Mouse (Mus musculus) right cerebral cortex, postnatal 4 days (tissue): ENCODE measurements around the gene Upk1b.
"Not testable (repeated sequence)": the region's sequence is repeated elsewhere in the genome, so short reads cannot be mapped to it uniquely, and the experiment has no call there.

ENCODE experiments used
- DNase-seq: peaks from one replicate; pipeline ENCODE4 v3.0.0-alpha.2; 2022

Gene Upk1b

DNA sequence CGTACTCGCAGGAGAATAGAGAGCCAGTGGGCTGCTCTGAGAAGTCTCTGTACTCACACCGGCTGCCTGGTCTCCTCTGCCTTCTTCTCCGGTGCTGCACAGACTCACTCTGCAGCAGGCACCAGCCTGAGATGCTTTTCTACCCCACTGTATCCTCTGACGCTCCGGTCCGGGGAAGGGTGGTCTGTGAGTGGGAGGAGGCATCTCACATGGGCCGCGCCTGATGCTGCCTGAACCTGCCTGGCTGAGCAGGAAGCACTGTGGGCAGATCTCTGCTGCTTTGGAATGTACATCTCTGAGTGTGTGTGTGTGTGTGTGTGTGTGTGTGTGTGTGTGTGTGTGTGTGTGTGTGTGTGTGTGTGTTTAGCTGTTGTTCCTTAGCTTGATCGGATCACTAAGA is at the start of gene Upk1b:
Gene Upk1b, minus strand, starts transcription at position 238 of the 400 bp plus-strand sequence.
- DNase-seq, result no peak

DNA sequence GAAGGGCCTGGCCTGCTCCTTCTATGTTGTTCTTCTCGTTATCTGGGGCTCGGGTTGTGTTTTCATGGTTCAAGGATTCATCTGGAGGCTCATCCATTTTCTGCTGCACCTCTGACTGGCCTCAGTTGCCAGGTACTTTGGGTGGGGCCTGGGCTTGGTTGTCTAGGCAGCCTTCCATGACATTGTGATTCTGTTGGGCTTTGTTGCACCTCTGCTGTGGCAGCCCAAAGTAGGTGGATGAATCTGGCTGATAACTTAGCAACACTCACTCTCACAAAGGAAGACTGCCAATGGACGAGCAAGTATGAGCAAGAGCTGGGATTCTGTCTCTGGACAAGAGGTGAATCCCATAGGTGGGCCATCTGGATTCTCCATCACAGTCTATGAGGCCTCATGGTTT is 28.5 kb upstream of the Upk1b start, which contains the start of gene 4930435E12Rik:
Gene 4930435E12Rik, minus strand, starts transcription at position 101 of the 400 bp plus-strand sequence.
- DNase-seq, result no peak

DNA sequence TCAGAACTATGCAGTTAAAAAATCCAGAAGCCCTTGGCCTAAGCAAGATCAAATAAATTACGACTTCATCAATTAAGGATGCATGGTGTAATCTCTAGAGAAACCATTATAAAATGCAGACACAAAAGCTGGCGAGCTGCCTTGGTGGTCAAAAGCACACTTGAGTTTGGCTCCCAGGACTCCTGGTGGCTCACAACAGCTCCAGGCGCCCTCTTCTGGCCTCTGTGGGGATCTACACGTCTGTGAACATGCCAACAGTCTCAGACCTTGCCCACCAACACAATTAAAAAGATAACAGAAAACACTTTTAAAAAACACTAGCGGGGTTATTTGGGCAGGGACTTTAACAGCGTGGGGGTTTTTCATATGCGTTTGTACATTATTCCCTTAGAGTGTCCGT is 12.4 kb upstream of the Upk1b start:
- DNase-seq, result peak; percentile 78

DNA sequence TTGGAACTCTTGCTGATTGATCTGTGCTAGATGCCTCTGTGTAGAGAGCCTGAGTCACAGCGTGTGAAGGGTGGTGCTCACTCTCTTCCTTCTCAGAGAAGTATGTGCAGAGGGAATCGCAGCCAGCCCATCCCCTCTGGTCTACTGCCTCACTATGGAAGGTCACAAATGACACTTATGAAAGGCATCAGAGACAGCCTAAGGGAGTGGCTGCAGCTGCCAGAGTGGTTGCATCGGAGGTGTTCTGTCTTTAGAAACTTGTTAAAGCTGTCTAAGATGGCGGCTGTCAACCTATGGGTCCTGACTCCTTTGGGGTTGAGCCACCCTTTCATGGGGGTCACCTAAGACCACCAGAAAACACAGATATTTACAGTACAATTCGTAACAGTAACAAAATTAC is 10.1 kb upstream of the Upk1b start:
- DNase-seq, result no peak

DNA sequence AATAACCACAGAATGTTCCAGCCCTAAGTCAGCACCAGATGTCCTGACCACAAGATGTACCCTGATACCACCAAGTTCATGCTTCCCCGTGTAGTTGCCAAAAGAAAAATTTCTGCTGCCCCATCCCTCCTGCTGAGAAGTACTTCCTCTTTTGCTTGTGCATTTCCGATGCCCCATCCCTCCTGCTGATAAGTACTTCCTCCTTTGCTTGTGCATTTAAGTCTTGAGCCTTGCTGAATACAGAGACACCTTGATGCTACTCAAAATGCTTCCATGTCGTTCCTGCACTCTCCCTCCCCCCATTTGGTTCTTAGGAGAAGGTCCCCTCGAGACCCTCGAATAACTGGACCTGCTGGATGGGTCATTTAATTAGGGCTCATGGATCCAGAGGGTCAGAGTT is 7.7 kb upstream of the Upk1b start:
- not testable (repeated sequence) for DNase-seq

DNA sequence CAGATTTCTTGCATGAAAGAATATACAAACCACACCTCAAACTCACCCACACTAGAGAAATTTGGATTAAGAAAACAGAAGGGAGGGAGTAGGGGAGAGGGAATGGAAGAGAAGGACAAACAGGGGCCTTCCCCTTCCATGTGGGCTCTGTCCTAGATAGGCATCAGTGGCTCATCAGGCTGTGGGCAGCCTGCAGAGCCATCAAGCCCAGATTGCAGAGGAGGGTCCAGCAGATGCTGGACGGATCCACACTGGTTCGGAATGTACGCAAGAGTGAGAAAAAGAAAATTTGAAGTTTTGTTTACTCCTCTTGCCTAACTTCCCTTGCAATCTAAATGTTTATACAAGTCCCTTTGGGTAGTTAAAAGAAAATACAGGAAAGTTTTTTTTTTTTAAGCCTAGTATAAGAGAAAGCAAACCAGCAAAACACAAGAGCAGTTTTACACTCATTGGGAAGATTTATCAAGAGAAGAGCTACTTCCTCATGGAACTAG is 1.1 kb downstream of the Upk1b start:
- DNase-seq, result no peak

DNA sequence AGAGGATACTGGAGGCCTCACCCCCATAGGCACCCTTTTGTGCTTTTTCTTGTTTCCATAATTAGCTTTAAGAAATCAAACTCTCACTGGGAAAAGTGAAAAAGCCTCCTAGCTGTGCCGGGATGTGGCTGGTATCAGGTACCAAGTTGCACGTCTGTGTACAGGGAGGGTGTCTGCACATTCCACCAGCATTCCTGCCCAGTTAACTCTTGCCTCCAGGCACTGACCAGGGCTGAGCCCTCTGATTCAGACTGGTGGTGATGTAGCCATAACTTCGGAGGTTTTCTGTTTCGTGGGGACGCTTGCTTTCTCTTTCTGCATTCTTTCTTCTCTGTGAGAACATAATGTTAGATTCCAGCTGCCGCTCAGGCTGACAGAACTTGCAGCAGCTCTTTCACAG is 7.0 kb downstream of the Upk1b start:
- no peak for DNase-seq

DNA sequence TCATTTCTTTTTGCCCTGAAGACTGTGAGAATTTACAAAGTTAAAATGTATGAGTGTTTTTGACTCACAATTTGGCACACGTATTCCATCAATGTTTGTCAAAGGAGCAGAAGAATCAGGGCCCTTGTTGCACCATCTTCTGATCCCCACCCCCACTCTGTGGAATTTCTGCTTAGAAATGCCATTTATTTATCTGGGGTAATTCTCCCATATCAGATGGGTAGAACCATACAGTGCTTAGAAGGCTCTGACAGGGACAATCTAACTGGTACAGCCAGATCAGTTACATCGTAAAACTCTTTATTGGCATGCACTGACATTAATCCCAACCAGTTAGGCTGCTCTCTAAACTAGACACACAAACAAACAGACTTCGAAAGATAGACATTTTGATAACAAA is 10.2 kb downstream of the Upk1b start:
- no peak for DNase-seq

DNA sequence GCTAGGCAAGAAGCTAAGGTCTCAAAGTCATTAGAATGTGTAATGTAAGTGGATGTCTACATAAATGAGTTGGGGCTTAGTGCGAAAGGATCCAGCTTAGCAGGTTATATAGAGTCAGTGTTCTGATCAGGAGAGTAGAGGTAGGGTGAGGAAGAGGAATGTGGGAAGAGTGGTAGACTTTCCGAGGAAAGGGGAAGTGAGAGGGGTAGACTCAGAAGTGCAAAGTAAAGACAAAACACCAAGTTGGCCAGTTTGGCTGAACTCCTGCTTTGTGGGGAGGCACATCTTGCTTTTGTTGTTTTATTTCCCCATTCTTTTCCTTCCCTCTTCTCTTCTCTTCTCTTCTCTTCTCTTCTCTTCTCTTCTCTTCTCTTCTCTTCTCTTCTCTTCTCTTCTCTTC is 11.1 kb downstream of the Upk1b start:
- no peak for DNase-seq

DNA sequence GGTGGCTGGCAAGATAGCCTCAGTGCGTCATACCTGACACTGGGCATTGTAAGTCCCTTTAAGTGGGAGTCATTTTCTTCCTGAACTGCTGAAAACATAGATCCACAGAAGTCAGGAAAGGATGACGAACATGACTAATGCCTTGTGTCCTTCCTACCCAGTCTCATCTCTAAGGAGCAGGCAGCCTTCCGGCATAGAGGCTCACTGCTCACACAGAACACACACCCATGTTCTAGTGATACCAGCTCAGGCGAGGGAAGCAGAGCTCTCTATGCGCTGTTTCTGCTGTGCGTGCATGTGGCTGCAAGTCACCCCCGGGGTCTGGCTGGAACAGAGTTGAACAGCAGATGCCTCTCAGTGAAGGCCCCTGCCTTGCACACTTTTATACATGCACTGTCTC is 14.8 kb downstream of the Upk1b start:
- no peak for DNase-seq

DNA sequence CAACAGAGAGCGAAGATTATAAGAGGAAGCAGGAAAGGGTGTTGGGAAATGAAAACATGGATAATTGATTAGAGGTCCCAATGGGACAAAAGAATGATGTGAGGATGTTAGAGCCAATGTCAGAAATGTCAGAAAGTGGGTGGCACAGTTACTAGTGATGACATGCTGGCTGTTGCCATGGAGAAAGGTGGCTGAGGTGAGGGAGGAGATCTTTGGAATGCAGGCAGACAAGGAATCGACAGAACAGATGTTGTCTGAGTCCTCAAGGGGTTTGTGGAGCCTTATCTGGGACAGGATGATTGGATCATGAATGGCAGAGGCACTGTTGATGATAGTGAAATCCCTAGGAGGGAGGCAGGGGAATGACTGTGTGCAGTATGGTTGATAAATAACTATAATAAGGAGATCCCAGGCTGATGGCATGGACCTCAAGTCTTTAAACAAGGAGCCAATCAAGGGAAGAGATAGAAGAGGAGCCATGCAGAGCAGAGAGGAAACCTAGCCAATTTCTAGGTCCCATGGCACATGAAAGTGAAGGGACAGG is 17.5 kb downstream of the Upk1b start:
- no peak for DNase-seq

DNA sequence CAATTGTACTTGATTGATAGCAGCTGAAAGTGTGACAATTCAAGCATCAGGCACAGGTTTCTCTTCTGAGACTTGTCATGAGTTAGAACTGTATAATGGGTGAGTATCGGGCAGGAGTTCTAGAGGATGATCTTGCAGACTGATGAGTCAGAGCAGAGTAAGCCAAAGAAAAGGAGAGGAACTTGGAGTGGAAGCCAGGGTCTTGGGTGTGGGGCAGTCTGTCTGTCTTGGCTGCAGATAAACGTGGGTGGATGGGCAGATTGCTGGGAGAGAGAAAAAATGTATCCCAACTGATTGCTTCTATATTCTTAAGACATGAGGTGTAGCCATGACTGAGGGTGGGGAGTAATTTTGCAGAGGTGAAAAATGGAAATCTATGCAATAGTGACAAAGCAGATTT is 18.2 kb downstream of the Upk1b start:
- no peak for DNase-seq

DNA sequence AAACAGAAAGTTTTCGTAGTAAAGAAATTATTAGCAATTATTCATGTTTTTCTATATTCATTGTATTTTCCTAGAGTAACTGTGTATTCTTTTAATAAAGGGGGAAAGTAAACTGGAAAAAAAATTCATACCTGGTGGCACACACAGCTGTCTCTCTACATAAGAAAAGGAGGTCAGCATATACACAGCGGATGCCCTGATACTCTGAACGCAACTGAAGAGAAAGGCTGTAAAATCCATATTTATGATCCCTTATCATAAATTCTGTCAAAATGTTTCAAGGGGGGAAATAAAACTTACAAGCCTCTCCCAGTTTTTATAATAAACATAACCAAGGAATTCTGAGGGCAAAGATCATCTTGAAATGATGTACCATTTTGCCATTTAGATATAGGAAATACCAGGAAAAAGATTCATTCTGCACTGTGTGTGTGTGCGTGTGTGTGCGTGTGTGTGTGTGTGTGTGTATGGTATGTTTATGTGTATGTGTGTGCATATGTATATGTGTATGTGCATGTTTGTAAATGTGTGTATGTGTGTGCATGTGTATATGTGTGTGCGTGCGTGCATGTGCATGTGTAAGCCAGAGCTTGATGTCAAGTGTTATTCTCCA is 19.1 kb downstream of the Upk1b start:
- DNase-seq, result no peak

DNA sequence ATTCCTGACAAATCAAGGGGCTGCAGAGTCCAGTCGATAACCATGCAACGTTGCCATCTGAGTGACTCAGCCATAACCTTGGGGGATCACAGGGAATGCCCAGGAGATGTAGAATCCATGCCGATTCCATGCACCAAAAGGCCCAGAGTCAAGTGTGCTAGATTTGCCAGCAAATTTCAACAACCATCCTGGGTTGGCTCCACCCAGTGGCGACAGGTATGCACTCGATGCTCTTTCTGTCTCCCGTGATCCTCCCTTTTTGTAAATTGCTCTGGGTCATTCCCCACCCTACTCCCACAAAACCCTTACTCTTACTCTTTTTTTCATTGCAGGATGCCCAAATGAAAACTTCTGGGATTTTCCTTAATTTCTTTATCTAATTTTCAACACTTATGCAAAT is 23.8 kb downstream of the Upk1b start:
- no peak for DNase-seq

DNA sequence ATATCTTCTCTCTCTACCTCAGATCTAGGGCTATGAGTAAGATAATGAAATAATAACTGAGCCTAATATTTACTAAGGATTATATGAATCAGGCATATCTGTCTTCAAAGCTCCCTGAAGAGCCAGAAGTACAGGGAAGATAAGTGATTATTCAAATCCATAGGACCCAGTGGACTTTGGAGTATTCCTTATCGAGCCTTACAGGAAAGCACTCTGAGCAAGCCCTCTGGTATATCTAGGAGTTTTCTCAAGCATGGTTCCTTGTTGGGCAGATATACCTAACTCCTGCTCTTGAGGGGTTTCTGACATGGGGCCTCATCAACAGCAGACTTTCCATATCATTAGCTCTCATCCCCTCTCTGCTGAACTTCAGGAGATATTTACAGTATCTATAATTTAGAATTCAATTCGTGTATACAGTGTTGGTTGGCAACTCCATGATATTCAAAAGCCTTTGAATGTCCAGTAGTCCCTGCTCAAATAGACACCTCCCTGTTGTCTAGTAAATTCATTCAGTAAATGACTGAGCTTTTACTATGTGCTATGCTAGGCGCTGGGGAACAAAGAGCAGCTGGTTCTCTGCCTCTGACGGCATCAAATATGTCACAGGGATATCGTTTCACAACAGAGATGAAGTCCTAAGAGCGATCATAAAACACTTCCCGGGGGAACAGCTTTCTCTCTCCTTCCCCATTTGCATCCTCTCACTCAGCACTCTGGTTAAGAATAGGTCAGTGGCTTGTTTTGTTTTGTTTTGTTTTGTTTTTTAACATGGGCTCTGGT is 25.0 kb downstream of the Upk1b start:
- DNase-seq, result no peak

DNA sequence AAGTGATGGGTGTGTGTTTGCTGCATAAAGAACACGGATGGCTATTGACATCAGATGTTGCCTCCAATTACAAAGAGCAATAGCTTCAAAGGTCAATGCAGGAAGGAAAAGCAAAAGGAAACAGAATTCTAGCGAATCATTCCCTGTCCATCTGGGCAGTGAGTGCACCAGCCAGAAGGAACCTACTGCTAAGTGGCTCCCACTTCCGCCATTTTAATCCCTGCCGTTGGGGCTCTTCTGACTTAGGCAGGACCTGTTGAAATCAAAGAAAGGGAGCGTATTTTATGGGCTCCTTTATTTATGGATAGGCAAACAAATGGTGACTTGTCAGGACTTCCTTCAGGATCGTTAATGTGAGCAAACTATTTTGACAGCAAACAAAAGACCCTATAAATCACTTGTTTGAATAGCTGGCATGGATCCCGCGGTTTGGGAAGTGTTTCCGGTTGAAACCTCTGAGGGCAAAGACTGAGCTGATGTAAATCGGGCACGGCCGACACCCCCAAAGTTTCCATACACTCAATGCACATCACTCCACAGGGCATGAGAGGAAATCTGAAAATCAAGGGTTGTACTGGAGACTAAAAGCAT is 27.1 kb downstream of the Upk1b start:
- DNase-seq, result no peak

DNA sequence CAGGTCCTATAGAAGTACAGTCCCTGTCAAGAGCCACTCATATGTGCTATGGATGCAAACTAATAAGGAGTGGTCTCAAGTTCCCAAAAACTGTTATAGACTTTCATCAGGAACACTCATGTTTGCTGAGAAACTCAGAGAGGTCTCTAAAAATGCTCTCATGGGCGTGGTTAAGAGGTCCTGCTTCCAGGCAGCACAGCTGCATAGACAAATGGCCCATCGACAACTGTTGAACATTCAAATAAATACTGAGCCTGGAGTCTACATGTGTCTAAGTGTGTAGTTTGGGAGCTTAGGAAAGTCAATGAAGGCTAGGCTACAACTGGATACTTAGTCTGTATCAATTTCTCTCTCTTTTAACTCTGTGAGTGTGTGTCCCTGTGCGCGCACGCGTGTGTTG is 29.0 kb downstream of the Upk1b start:
- no peak for DNase-seq

DNA sequence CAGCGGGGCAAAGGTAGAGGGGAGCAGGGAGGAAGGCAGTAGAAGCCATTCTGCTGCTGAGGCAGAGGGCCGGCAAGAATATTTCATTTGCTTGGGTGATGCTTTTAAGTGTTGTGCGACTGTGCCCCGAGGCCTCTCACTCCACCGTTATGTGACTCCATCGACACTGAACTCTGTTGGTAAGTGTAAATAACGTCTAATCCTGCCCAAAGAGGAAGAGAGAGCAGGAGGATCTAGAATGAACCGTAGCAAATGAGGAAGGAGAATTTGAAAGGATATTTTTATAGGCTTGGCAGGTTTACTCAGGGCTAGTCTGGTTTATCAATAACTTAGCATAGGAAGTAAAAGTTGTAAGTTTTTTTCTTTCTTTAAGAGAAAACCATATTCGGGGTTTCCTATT is 30.6 kb downstream of the Upk1b start:
- DNase-seq, result no peak

DNA sequence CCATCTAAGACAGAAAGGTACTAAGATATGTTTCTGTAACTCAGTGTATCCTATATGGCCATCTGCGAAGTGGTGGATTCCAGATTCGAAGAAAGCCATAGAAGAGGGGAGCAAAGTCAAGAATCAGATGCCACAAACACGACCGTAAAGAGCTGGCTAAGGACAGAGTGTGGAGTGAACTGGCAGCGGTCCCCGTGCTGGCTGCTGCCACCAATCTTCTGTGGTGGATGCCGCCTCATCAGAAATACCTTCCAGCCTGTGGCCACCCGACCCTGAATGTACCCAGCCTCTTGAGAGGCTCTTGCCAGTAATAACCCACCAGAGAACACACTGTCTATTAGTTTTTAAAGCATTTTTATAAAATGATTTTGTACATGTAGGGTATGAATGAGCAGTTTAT is 31.7 kb downstream of the Upk1b start:
- no peak for DNase-seq

DNA sequence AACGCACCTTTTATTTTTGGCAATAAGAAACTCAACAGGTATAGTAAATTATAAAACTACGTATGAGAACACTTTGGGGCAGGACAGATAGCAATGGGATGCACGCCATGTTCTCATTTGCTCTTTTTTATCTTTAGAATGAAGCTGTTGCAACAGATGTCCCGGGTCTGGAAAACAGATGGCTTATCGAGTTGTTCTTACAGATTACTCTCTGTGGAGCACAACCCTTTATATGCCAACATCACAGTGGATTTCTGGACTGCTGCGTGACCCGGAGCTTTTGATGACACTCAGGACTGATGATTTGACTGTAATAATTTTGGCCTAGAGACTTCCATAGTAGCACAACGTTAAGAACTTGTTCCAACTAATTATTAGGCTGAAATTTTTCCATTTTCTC is 32.4 kb downstream of the Upk1b start:
- DNase-seq, result no peak

DNA sequence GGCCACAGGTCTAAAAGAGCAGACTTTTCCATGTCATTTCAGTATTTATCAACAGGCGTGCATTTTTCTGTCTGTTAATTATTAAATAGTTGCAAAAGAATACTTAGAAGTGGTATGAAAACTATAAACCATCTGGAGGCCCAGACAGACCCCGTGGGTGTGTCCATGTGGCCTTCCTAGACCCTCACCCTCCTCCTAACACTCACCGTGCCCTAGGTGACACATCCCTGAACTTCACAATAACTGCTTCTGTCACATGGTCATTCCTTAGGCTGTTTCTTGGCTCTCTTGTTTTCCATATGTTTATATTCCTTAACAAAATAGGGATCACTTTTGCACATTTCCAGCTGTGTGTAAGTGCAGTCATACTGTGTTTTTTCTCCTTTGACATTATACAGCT is 33.5 kb downstream of the Upk1b start:
- no peak for DNase-seq

DNA sequence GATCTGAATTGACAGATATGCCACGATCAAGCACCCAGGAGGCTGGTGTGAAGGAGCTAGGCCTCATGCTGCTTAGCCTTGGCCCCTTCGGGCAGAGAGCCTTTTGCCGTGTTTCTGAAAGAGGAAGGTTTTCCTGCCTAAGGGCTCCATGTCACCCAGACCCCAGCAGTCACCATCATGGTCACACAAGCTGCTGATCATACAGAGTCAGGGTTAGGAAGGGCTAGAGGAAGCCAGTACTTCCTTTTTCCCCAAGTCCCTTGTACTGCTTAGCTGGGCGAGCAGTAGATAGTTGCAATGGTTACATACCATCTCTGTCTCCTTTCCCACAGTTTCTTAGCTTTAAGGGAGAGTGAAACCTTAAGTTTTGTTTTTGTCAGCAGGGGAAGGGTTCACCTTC is 36.6 kb downstream of the Upk1b start:
- no peak for DNase-seq

DNA sequence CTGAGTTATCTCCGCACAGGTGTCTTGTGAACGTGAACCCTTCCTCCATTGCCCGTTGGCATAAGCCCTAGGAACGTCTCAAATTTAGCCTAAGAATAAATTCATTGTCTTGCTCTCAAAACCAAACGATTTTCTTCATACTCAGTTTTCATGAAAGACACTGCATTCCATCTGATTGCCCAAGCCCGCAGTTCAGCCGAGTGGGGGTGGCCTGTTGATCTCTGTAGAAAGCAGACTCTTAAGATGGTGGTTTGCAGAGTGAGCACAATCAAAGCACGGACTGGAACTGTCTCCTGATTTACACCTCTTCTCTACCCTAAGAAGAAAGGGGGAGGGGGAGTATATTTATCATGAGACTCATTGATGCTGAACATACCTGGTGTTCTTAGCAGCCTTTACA is 37.7 kb downstream of the Upk1b start:
- DNase-seq, result no peak

DNA sequence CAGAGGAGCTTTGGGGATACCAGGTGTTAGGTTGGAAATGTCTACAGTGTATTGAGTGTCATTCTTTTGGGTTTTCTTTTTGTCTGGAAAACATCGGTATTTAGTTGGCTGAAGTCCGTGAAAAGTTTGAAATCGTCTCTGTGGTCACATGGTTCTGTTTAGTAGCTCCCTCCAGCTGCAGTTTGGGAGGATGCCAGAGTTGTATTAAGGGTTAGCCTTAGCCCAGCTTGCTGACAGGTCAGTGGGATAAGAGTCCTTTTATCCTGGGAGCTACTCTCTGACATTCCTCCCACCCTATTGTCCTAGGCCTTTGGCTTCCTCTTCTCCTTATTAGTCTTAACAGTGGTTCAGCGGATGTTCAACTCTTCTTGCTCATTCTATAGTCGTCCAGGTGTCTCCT is 38.2 kb downstream of the Upk1b start:
- DNase-seq, result no peak
